ENCODE assay signal across 13 mouse cellular contexts in genomic region chr2:92659491-92660035, GRCm38 (mm10).
DNase-seq lines count a peak whose midpoint lies in the region; ATAC-seq and TF ChIP-seq lines count a peak whose summit lies in the region.
"Had no signal": no experiment of that assay in that cellular context is flagged by ENCODE, and none has a peak within 500 bp of the region (broad histone marks: within the 10 kb centered on the region; RNA-seq: fewer than 3 reads in every experiment).

No protein-coding gene starts in this region.

- ATAC-seq in kidney, postnatal 0 days (replicated peaks; ENCODE audit: low FRiP score, low read depth) = no peak
- no peak for ATAC-seq in intestine, postnatal 0 days
- ATAC-seq in forebrain, embryonic 15.5 days (replicated peaks) = no peak
- ATAC-seq: midbrain, embryonic 15.5 days had no signal

- DNase-seq in gastrocnemius, adult 2 months = peak; percentile 22
- no peak for DNase-seq in gastrocnemius, postnatal 36 days
- peak; percentile 55 for DNase-seq in adipocyte (ENCODE audit: low spot score)
- DNase-seq in heart, adult 9 months (ENCODE audit: low spot score in 2 of 2) = peak; percentile 69 to 72
- DNase-seq in kidney, postnatal 0 days (ENCODE audit: low spot score) = peak; percentile 73
- DNase-seq in cerebellum, adult 11-12 months = no peak
- DNase-seq: cerebellum, adult 18-20 months; right cerebral cortex, adult 18-20 months had no signal

- no peak overlapping the region for H3K4me2 ChIP-seq in kidney, postnatal 0 days (ENCODE audit: low read length)
- H3K4me2 ChIP-seq in intestine, postnatal 0 days (replicated peaks; ENCODE audit: low read depth) = no peak overlapping the region
- H3K4me2 ChIP-seq in forebrain, embryonic 15.5 days (replicated peaks) = no peak overlapping the region
- H3K4me2 ChIP-seq: liver, embryonic 15.5 days; midbrain, embryonic 15.5 days; neural tube, embryonic 13.5 days had no signal

- no peaks in the 10 kb centered on the region for H3K36me3 ChIP-seq in kidney, postnatal 0 days (ENCODE audit: insufficient read depth, low read length)
- H3K36me3 ChIP-seq in intestine, postnatal 0 days (ENCODE audit: control insufficient read depth, insufficient read depth) = no peaks in the 10 kb centered on the region
- H3K36me3 ChIP-seq in forebrain, embryonic 15.5 days = no peaks in the 10 kb centered on the region
- H3K36me3 ChIP-seq: liver, embryonic 15.5 days; midbrain, embryonic 15.5 days; neural tube, embryonic 13.5 days had no signal

- WGBS in kidney, postnatal 0 days = 32% methylated on average over 7 of the region's 7 CpGs
- 69% methylated on average over 7 of the region's 7 CpGs for WGBS in intestine, postnatal 0 days
- 81% methylated on average over 7 of the region's 7 CpGs for WGBS in forebrain, embryonic 15.5 days

- no peaks in the 10 kb centered on the region for H3K9me3 ChIP-seq in kidney, postnatal 0 days (replicated peaks; ENCODE audit: low read length)
- H3K9me3 ChIP-seq in intestine, postnatal 0 days (ENCODE audit: control insufficient read depth) = no peaks in the 10 kb centered on the region
- no peaks in the 10 kb centered on the region for H3K9me3 ChIP-seq in forebrain, embryonic 15.5 days
- H3K9me3 ChIP-seq: liver, embryonic 15.5 days; midbrain, embryonic 15.5 days; neural tube, embryonic 13.5 days had no signal

- H3K4me1 ChIP-seq in kidney, postnatal 0 days (replicated peaks; ENCODE audit: insufficient read depth, low read length) = no peaks in the 10 kb centered on the region
- no peaks in the 10 kb centered on the region for H3K4me1 ChIP-seq in intestine, postnatal 0 days (replicated peaks; ENCODE audit: control insufficient read depth, insufficient read depth, low read length)
- peaks cover 6% of the 10 kb centered on the region; the same call in 1 of the 2 replicates for H3K4me1 ChIP-seq in forebrain, embryonic 15.5 days
- H3K4me1 ChIP-seq: liver, embryonic 15.5 days; neural tube, embryonic 13.5 days had no signal

- no peak overlapping the region for H3K4me3 ChIP-seq in gastrocnemius, adult 2 months
- no peak overlapping the region for H3K4me3 ChIP-seq in kidney, postnatal 0 days (replicated peaks; ENCODE audit: low read depth, low read length)
- no peak overlapping the region for H3K4me3 ChIP-seq in intestine, postnatal 0 days (ENCODE audit: low read depth, low read length)
- no peak overlapping the region for H3K4me3 ChIP-seq in forebrain, embryonic 15.5 days
- H3K4me3 ChIP-seq: liver, embryonic 15.5 days; midbrain, embryonic 15.5 days; neural tube, embryonic 13.5 days had no signal

- H3K27me3 ChIP-seq in kidney, postnatal 0 days (ENCODE audit: insufficient read depth, low read length) = no peaks in the 10 kb centered on the region
- H3K27me3 ChIP-seq in intestine, postnatal 0 days (replicated peaks; ENCODE audit: control insufficient read depth, insufficient read depth, low read length) = no peaks in the 10 kb centered on the region
- no peaks in the 10 kb centered on the region for H3K27me3 ChIP-seq in forebrain, embryonic 15.5 days
- H3K27me3 ChIP-seq: liver, embryonic 15.5 days; midbrain, embryonic 15.5 days; neural tube, embryonic 13.5 days had no signal

- no peak for TF ChIP-seq CTCF in gastrocnemius, adult 2 months (IDR thresholded peaks at IDR 0.05)
- no peak for TF ChIP-seq CTCF in kidney, postnatal 0 days (IDR thresholded peaks at IDR 0.05; ENCODE audit: low read depth)
- TF ChIP-seq CTCF in intestine, postnatal 0 days (IDR thresholded peaks at IDR 0.05; ENCODE audit: low read depth) = no peak

- no peak overlapping the region for H3K9ac ChIP-seq in kidney, postnatal 0 days (ENCODE audit: low read depth, low read length)
- no peak overlapping the region for H3K9ac ChIP-seq in intestine, postnatal 0 days (ENCODE audit: low read depth, low read length)
- no peak overlapping the region for H3K9ac ChIP-seq in forebrain, embryonic 15.5 days (replicated peaks)
- H3K9ac ChIP-seq: liver, embryonic 15.5 days; midbrain, embryonic 15.5 days; neural tube, embryonic 13.5 days had no signal

- no peak overlapping the region for H3K27ac ChIP-seq in gastrocnemius, adult 2 months
- H3K27ac ChIP-seq in kidney, postnatal 0 days = no peak overlapping the region
- H3K27ac ChIP-seq in intestine, postnatal 0 days (ENCODE audit: low read depth, low read length) = no peak overlapping the region
- H3K27ac ChIP-seq in forebrain, embryonic 15.5 days (replicated peaks) = no peak overlapping the region
- H3K27ac ChIP-seq: liver, embryonic 15.5 days; midbrain, embryonic 15.5 days; neural tube, embryonic 13.5 days had no signal

- intact Hi-C loops in gastrocnemius, adult 2 months (cut with DNase I) = no loop called here
- intact Hi-C loops in gastrocnemius, postnatal 36 days (cut with DNase I) = no loop called here

Comparison
In these comparisons a context has a peak if more than half of its experiments do, and no peak if none do; other contexts are left out.
1. DNase-seq: peak in gastrocnemius, adult 2 months (single experiment), adipocyte (single experiment), heart, adult 9 months (2 of 2) and kidney, postnatal 0 days (single experiment); none in gastrocnemius, postnatal 36 days (0 of 2) and cerebellum, adult 11-12 months (single experiment).